Mouse (Mus musculus) T-cell, adult 66 days (primary cell): ENCODE results near the gene Ttll8. TPM values are rescaled to one million over a fixed set of nuclear protein-coding genes. Genes with fewer than 3 reads are reported as not detected.

Experiments used
- total RNA-seq, 2 experiments: library from RNA; stranded (reverse); gene quantifications; 3 replicates in 1 of 2; 4 replicates in 1 of 2; pipeline ENCODE4 v1.2.4; 2023

The Ttll8 gene
- total RNA-seq, result not detected

DNA sequence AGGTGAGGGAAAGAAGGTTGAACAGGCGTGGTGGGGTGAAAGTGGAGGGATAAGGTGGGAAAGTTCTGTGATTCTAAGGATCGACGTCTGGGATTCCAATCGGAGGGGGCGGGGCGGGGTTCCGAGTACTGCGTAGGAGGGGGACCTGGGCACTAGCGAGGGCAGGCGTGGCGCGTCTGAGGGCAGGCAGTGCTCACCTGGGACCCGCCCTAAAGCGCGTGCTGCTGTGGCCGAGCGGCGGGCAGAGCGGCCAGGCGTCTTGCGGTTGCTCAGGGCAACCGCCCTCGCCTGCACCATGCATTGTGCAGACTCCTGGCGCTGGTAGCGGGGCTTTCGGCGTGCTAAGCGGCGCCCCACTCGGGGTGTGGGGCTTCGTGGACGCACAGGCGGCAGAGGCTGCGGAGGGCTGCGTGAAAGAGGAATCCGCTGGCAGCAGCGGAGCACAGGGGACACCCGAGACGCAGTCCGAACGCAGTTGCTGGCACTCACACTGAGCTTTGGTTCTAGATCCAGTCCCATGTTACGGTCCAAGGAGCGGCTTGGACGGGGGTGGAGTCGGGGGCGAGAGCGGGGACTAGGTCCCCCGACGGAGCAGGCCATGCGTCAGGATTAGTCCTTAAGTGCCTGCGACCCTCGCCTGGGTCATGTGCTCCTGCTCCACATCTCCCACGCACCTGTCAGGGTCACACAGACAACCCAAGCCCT, at the start of gene Ttll8:
Ttll8 (minus strand) TSS at position 51 of the 705 bp plus-strand sequence.

DNA sequence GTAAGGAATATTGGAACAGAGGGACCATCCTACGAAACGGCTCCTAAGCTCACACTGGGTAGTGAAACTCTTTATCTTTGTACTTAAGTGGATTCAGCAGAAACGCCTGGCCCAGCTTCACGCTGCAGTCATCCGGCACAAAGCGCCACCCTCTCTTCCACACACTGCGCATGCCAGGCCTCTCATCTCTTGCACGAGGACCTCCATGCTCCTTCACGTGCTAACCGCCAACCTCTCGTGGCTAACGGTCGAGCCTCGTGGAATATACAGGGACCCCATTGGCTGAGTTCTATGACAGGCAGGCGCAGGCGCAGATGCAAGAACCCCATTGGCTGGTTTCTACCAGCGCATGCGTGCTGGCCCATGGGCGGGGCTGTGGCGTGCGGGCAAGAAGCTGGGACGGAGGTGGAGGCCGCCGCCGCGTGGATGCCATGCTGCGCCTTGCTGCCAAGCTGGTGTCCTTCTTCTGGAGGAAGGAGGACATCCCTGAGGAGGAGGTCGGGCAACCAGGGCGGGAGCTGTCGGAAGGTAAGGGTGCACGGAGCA, 28.4 kb upstream of the Ttll8 start, which contains the start of gene Mov10l1:
Mov10l1 (plus strand) TSS at position 376 of the 546 bp plus-strand sequence.

GRCm38 (mm10) chr15:88978281-88979137, 24.3 kb upstream of the Ttll8 start, which contains the start of gene Mlc1:
TSS of gene Mlc1 (minus strand) at chr15:88979007.

DNA sequence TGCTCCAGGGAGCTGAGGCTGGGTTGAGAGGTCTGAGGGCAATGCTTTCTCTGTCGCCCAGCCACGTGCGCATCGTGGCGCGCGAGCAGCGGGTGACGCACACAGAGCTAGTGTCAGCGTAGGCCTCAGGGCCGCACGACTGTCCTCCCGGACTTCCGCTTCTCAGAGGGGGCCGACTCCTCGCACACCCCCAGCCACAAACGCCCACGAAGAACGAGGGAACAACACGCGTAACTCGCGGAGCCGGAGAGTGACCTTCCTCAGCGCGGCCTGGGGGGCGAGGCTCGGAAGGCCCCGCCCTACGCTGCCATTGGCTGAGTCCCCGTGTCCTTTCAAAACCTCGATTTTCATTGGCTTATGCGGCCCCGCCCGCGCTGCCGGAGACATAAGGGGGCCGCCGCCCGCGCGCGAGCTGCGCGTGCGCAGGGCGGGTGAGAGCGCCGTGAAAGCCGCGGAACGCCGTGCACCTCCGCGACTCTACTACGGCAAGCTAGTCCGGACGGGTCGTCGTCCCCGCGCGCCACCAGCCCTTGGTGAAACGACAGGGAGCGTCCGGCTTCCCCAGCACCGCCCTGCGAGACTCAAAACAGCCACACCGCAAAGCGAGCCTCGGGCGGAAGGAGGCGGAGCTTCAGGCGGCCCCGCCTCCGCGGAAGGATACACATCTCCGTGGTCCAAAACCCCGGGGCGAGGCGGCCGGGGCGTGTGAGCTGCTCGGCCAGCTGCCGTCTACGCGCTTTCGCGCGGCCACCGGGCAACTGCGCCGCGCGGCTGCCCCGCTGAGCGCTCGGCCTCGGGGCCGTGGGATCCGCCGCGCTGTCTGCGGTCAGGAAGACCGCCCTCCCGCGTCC, 92.2 kb downstream of the Ttll8 start, which contains the start of gene Pim3:
Pim3 (plus strand) TSS at position 415 of the 851 bp plus-strand sequence.

Other genes with a start within 250 kb of the Ttll8 start
- gene Brd1, start 220.2 kb downstream of the Ttll8 start, total RNA-seq, result 100 to 1,000 TPM; 137 to 153 TPM
- 10 to 100 TPM; 21.8 to 25.6 TPM for gene Zbed4, start 202.8 kb downstream of the Ttll8 start, total RNA-seq
- 10 to 100 TPM; 21.5 to 22.8 TPM for gene Alg12, start 135.1 kb downstream of the Ttll8 start, total RNA-seq
- 10 to 100 TPM; 26.7 to 29.3 TPM for gene Creld2, start 134.8 kb downstream of the Ttll8 start, total RNA-seq
- gene Pim3, start 92.2 kb downstream of the Ttll8 start, total RNA-seq, result 10 to 100 TPM; 50.3 to 65.8 TPM
- gene Mlc1, start 24.6 kb upstream of the Ttll8 start, total RNA-seq, result not detected
- not detected for gene Mov10l1, start 28.5 kb upstream of the Ttll8 start, total RNA-seq
- gene Panx2, start 105.3 kb upstream of the Ttll8 start, total RNA-seq, result not detected
- gene Trabd, start 120.7 kb upstream of the Ttll8 start, total RNA-seq, result 10 to 100 TPM; 49.9 to 50.7 TPM
- 10 to 100 TPM; 25.4 to 26.9 TPM for gene Selenoo, start 134.7 kb upstream of the Ttll8 start, total RNA-seq
- 10 to 100 TPM; 39.6 to 44.1 TPM for gene Tubgcp6, start 168.7 kb upstream of the Ttll8 start, total RNA-seq
- 10 to 100 TPM; 23.1 to 23.6 TPM for gene Hdac10, start 174.3 kb upstream of the Ttll8 start, total RNA-seq
- gene Mapk12, start 186.3 kb upstream of the Ttll8 start, total RNA-seq, result 1 to 10 TPM; 1.9 to 2.6 TPM
- 10 to 100 TPM; 20.9 to 25.3 TPM for gene Mapk11, start 195.2 kb upstream of the Ttll8 start, total RNA-seq
- 1 to 10 TPM; 1.5 to 2.3 TPM for gene Plxnb2, start 226.4 kb upstream of the Ttll8 start, total RNA-seq
- 10 to 100 TPM; 21.4 to 24.4 TPM for gene Dennd6b, start 242.1 kb upstream of the Ttll8 start, total RNA-seq